Mouse (Mus musculus): ENCODE results near the gene Nacc1. TPM values are rescaled to one million over a fixed set of nuclear protein-coding genes. Genes with fewer than 3 reads are reported as not detected.

Nacc1 gene
- polyA plus RNA-seq, 1 experiment from 2014 or later = 13.0 TPM

- WGBS = 78% methylated on average over 6 of the region's 6 CpGs
- peak; percentile 19; the same call in 1 of the 2 replicates for ATAC-seq
- H3K27ac ChIP-seq (ENCODE audit: low read length) = peak overlapping the region; percentile 68
- no peak overlapping the region for H3K4me2 ChIP-seq (ENCODE audit: low read length)
- H3K4me3 ChIP-seq (ENCODE audit: low read depth, low read length) = no peak overlapping the region
- H3K27me3 ChIP-seq (ENCODE audit: control insufficient read depth, insufficient read depth, low read depth, low read length) = no peaks in the 10 kb centered on the region
- no peaks in the 10 kb centered on the region for H3K36me3 ChIP-seq (ENCODE audit: control insufficient read depth, insufficient read depth, low read length)
- H3K9ac ChIP-seq (ENCODE audit: low read depth, low read length) = 0 out of 2 replicates have a peak overlapping the region, but pooled peaks have one; percentile 18
- no peaks in the 10 kb centered on the region for H3K9me3 ChIP-seq (replicated peaks; ENCODE audit: control insufficient read depth, low read length, poor library complexity, severe bottlenecking)
- peaks cover 21% of the 10 kb centered on the region for H3K4me1 ChIP-seq (ENCODE audit: control insufficient read depth, insufficient read depth, low read length)
Observed at GRCm38 (mm10) chr8:84722530-84722849, 34.8 kb upstream of the Nacc1 start.

GRCm38 (mm10) chr8:84718959-84719690 is 31.5 kb upstream of the Nacc1 start:
- WGBS = 85% methylated on average over 5 of the region's 5 CpGs
- H3K9ac ChIP-seq (ENCODE audit: low read depth, low read length) = no peak overlapping the region
- no peak overlapping the region for H3K27ac ChIP-seq (ENCODE audit: low read length)
- H3K9me3 ChIP-seq (replicated peaks; ENCODE audit: control insufficient read depth, low read length, poor library complexity, severe bottlenecking) = no peaks in the 10 kb centered on the region
- no peak for ATAC-seq
- peaks cover 25% of the 10 kb centered on the region for H3K4me1 ChIP-seq (ENCODE audit: control insufficient read depth, insufficient read depth, low read length)
- H3K4me2 ChIP-seq (ENCODE audit: low read length) = no peak overlapping the region
- no peaks in the 10 kb centered on the region for H3K36me3 ChIP-seq (ENCODE audit: control insufficient read depth, insufficient read depth, low read length)
- H3K27me3 ChIP-seq (ENCODE audit: control insufficient read depth, insufficient read depth, low read depth, low read length) = peaks cover 2% of the 10 kb centered on the region; the same call in 1 of the 2 replicates
- H3K4me3 ChIP-seq (ENCODE audit: low read depth, low read length) = no peak overlapping the region

GRCm38 (mm10) chr8:84718476-84718875 is 30.8 kb upstream of the Nacc1 start:
- peaks cover 19% of the 10 kb centered on the region for H3K4me1 ChIP-seq (ENCODE audit: control insufficient read depth, insufficient read depth, low read length)
- H3K27ac ChIP-seq (ENCODE audit: low read length) = no peak overlapping the region
- 90% methylated on average over 5 of the region's 5 CpGs for WGBS
- H3K36me3 ChIP-seq (ENCODE audit: control insufficient read depth, insufficient read depth, low read length) = no peaks in the 10 kb centered on the region
- no peak for ATAC-seq
- H3K4me3 ChIP-seq (ENCODE audit: low read depth, low read length) = no peak overlapping the region
- no peaks in the 10 kb centered on the region for H3K9me3 ChIP-seq (replicated peaks; ENCODE audit: control insufficient read depth, low read length, poor library complexity, severe bottlenecking)
- H3K27me3 ChIP-seq (ENCODE audit: control insufficient read depth, insufficient read depth, low read depth, low read length) = peaks cover 2% of the 10 kb centered on the region; the same call in 1 of the 2 replicates
- no peak overlapping the region for H3K4me2 ChIP-seq (ENCODE audit: low read length)
- no peak overlapping the region for H3K9ac ChIP-seq (ENCODE audit: low read depth, low read length)

- Histone ChIP-seq H3K4me2 (ENCODE audit: low read length) (no peak overlapping the region), H3K9ac (ENCODE audit: low read depth, low read length) (no peak overlapping the region), H3K9me3 (replicated peaks; ENCODE audit: control insufficient read depth, low read length, poor library complexity, severe bottlenecking) (no peaks in the 10 kb centered on the region), H3K27me3 (ENCODE audit: control insufficient read depth, insufficient read depth, low read depth, low read length) (peaks cover 2% of the 10 kb centered on the region; the same call in 1 of the 2 replicates), H3K27ac (ENCODE audit: low read length) (no peak overlapping the region), H3K4me1 (ENCODE audit: control insufficient read depth, insufficient read depth, low read length) (peaks cover 15% of the 10 kb centered on the region; the same call in 1 of the 2 replicates), H3K36me3 (ENCODE audit: control insufficient read depth, insufficient read depth, low read length) (no peaks in the 10 kb centered on the region), H3K4me3 (ENCODE audit: low read depth, low read length) (no peak overlapping the region)
- 83% methylated on average over 11 of the region's 11 CpGs for WGBS
- no peak for ATAC-seq
Observed at GRCm38 (mm10) chr8:84716790-84717189, 29.1 kb upstream of the Nacc1 start.

- Histone ChIP-seq H3K4me3 (ENCODE audit: low read depth, low read length) (no peak overlapping the region), H3K9ac (ENCODE audit: low read depth, low read length) (peak overlapping the region; percentile 48; the same call in 1 of the 2 replicates)
Observed at GRCm38 (mm10) chr8:84715893-84716468, 28.3 kb upstream of the Nacc1 start.

GRCm38 (mm10) chr8:84714161-84714560 is 26.5 kb upstream of the Nacc1 start:
- WGBS = 57% methylated on average over 4 of the region's 4 CpGs
- Histone ChIP-seq H3K9me3 (replicated peaks; ENCODE audit: control insufficient read depth, low read length, poor library complexity, severe bottlenecking) (no peaks in the 10 kb centered on the region), H3K36me3 (ENCODE audit: control insufficient read depth, insufficient read depth, low read length) (no peaks in the 10 kb centered on the region), H3K4me2 (ENCODE audit: low read length) (no peak overlapping the region), H3K9ac (ENCODE audit: low read depth, low read length) (no peak overlapping the region; the same call in 1 of the 2 replicates), H3K4me3 (ENCODE audit: low read depth, low read length) (no peak overlapping the region), H3K27ac (ENCODE audit: low read length) (peak overlapping the region; percentile 54), H3K27me3 (ENCODE audit: control insufficient read depth, insufficient read depth, low read depth, low read length) (peaks cover 2% of the 10 kb centered on the region; the same call in 1 of the 2 replicates), H3K4me1 (ENCODE audit: control insufficient read depth, insufficient read depth, low read length) (peaks cover 20% of the 10 kb centered on the region)
- no peak for ATAC-seq

More at GRCm38 (mm10) chr8:84715893-84716468, 28.3 kb upstream of the Nacc1 start:
- no peak for ATAC-seq
- H3K4me2 ChIP-seq (ENCODE audit: low read length) = peak overlapping the region; percentile 43
- no peaks in the 10 kb centered on the region for H3K9me3 ChIP-seq (replicated peaks; ENCODE audit: control insufficient read depth, low read length, poor library complexity, severe bottlenecking)
- H3K4me1 ChIP-seq (ENCODE audit: control insufficient read depth, insufficient read depth, low read length) = peaks cover 15% of the 10 kb centered on the region; the same call in 1 of the 2 replicates
- no peak overlapping the region for H3K27ac ChIP-seq (ENCODE audit: low read length)
- H3K36me3 ChIP-seq (ENCODE audit: control insufficient read depth, insufficient read depth, low read length) = no peaks in the 10 kb centered on the region
- 5% methylated on average over 27 of the region's 27 CpGs for WGBS
- H3K27me3 ChIP-seq (ENCODE audit: control insufficient read depth, insufficient read depth, low read depth, low read length) = peaks cover 2% of the 10 kb centered on the region; the same call in 1 of the 2 replicates

- no peak overlapping the region for H3K4me3 ChIP-seq (ENCODE audit: low read depth, low read length)
- peak overlapping the region; percentile 54 for H3K27ac ChIP-seq (ENCODE audit: low read length)
- 40% methylated on average over 4 of the region's 4 CpGs for WGBS
- H3K9me3 ChIP-seq (replicated peaks; ENCODE audit: control insufficient read depth, low read length, poor library complexity, severe bottlenecking) = no peaks in the 10 kb centered on the region
- H3K36me3 ChIP-seq (ENCODE audit: control insufficient read depth, insufficient read depth, low read length) = no peaks in the 10 kb centered on the region
- ATAC-seq = no peak
- H3K4me2 ChIP-seq (ENCODE audit: low read length) = no peak overlapping the region
- peaks cover 20% of the 10 kb centered on the region for H3K4me1 ChIP-seq (ENCODE audit: control insufficient read depth, insufficient read depth, low read length)
- H3K9ac ChIP-seq (ENCODE audit: low read depth, low read length) = peak overlapping the region; percentile 18; the same call in 1 of the 2 replicates
- peaks cover 2% of the 10 kb centered on the region; the same call in 1 of the 2 replicates for H3K27me3 ChIP-seq (ENCODE audit: control insufficient read depth, insufficient read depth, low read depth, low read length)
Observed at GRCm38 (mm10) chr8:84713381-84713780, 25.7 kb upstream of the Nacc1 start.

GRCm38 (mm10) chr8:84712759-84713120 is 25.1 kb upstream of the Nacc1 start:
- H3K9me3 ChIP-seq (replicated peaks; ENCODE audit: control insufficient read depth, low read length, poor library complexity, severe bottlenecking) = no peaks in the 10 kb centered on the region
- ATAC-seq = no peak
- no peak overlapping the region for H3K9ac ChIP-seq (ENCODE audit: low read depth, low read length)
- 15% methylated on average over 3 of the region's 3 CpGs for WGBS
- peak overlapping the region; percentile 54 for H3K27ac ChIP-seq (ENCODE audit: low read length)
- H3K4me2 ChIP-seq (ENCODE audit: low read length) = no peak overlapping the region
- H3K4me1 ChIP-seq (ENCODE audit: control insufficient read depth, insufficient read depth, low read length) = peaks cover 24% of the 10 kb centered on the region
- no peaks in the 10 kb centered on the region for H3K36me3 ChIP-seq (ENCODE audit: control insufficient read depth, insufficient read depth, low read length)
- peaks cover 2% of the 10 kb centered on the region; the same call in 1 of the 2 replicates for H3K27me3 ChIP-seq (ENCODE audit: control insufficient read depth, insufficient read depth, low read depth, low read length)
- H3K4me3 ChIP-seq (ENCODE audit: low read depth, low read length) = no peak overlapping the region

Measured in midbrain, embryonic 16.5 days (tissue).